Mouse (Mus musculus) common myeloid progenitor, adult 5-6 weeks (primary cell): ENCODE measurements around the gene Ccr7. TPM values are rescaled to one million over a fixed set of nuclear protein-coding genes. Genes with fewer than 3 reads are reported as not detected.

ENCODE experiments used
- ATAC-seq: replicated peaks from 2 replicates; pipeline ENCODE4 v1.8.0; 2016; ENCODE audit warnings: low read depth, mild to moderate bottlenecking, moderate TSS enrichment, inconsistent platforms; ENCODE audit not compliant: poor library complexity, severe bottlenecking
- total RNA-seq: library from RNA; stranded (forward); fragments of 200-1000, 187-1606 nt; gene quantifications from 2 replicates; pipeline ENCODE4 v1.2.3, GENCODE M21; 2017

Ccr7 gene
- total RNA-seq, result not detected in 2 replicates

DNA sequence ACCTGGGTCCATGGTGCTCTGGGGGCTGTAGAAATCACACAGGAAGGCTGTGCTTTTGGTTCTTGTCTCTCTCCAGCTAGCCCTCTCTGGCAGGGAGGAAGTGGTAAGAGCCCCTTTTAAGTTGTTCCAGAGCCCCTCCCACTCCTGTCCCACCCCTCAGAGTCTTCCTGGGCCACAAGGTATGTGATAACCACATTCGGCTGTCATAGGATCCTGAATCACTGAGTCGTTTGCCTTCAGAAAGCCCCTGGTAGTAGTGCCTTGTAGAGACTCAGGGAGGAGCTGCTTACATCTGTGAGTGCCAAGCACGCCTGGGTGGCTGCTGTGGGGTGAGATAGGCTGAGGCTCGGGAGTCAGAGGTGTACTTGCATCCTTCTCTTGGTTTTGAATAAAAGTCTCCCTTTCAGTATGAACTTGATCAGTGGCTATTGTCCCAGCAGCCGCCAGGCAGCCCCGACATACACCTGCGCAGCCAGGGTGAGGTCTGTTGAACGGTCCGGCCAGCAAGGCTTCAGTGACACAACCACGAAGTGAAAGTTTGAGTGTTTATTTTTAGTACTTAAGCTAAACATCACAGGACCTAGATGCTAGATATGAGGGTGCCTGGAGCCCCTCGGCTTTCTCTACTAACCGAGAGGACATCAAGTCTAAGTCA, at the start of gene Ccr7:
Ccr7 (minus strand) TSS at position 91 of the 655 bp plus-strand sequence.
- ATAC-seq, result peak; percentile 22

DNA sequence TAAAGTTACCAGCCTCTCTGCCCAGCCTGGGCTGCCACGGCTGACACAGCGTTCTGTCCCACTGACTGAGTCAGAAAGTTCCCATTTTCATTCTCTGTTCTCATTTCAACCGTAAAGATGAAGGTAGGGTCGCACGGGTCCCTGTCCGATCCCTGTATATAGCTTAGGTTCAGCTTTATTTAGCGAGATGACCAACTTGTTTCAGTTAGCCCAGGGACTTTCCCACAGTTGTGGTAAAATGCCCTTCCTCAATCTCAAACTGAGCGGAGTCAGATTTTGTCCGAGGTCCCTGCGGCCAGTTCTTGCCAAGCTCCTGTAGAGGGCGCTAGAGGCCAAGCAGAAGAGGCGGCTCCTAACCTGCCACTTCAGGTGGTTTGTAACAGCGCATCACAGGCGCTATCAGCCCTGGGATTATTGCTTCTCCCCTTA, 34.3 kb upstream of the Ccr7 start:
- peak; percentile 92 for ATAC-seq

- no peak for ATAC-seq
Measured at GRCm38 (mm10) chr11:99187348-99187747, 32.5 kb upstream of the Ccr7 start.

DNA sequence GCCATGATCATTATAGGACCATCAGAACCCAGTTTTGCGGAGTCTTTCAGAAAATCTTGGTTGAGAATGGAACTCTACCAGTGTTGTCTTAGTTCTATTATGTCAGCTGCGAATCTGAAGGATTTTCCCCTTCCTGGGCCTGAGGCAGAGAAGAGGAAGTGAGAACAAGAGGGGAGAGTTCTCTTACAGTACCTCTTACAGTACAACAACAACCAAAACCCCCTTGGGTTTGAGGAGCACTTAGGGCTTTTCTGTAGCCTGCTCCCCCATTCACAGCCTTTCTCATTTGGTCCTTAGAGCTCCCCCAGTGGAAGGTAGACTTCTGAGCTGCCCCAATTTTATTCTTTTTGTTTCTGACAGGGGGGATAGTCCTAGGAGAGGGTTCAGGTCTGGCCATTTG, 32.0 kb upstream of the Ccr7 start:
- no peak for ATAC-seq

DNA sequence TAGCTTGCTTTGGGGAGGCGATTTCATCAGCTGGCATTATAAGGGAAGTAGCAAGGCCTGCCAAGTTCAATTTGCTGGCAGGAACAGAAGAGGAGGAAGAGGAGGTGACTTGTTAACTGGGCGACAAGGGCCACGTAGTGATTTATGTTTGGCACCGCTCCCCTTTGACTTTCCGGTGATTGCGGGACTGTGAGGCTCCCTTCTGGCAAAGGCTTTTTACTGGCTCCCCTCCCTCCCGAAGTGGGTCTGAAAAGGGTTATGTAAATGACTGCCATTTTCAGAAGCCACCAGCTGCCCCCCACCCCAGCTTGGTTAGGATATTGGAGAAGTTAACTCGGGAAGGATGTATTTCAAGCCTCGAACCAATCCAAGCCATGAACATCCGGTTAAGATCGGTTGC, 27.7 kb upstream of the Ccr7 start:
- peak; percentile 80 for ATAC-seq

DNA sequence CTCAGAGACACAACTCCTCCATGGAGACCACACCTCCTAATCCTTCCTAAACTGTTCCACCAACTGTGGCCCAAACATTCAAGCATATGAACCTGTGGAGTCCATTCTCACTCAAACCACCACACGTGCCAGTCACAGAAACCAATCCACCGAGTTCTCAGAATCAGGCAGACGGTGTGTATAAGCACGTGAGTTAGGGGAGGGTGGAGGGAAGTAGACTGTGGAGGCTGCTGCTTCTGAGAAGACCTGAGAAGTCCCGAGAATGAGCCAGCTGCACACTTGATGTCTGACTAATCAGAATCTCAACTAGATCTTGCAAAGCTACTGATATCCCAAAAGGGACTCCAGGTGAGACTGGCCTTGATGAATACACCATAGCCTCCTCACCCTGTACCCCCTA, 25.2 kb upstream of the Ccr7 start:
- ATAC-seq, result no peak

- ATAC-seq, result no peak
Measured at GRCm38 (mm10) chr11:99177925-99178198, 23.0 kb upstream of the Ccr7 start.

GRCm38 (mm10) chr11:99177054-99177924, 22.4 kb upstream of the Ccr7 start:
- no peak for ATAC-seq

- no peak for ATAC-seq
Measured at GRCm38 (mm10) chr11:99172002-99172401, 17.1 kb upstream of the Ccr7 start.

- no peak for ATAC-seq
Measured at GRCm38 (mm10) chr11:99171442-99171841, 16.6 kb upstream of the Ccr7 start.

- ATAC-seq, result no peak
Measured at GRCm38 (mm10) chr11:99170547-99171267, 15.8 kb upstream of the Ccr7 start.

GRCm38 (mm10) chr11:99170005-99170404, 15.1 kb upstream of the Ccr7 start:
- ATAC-seq, result no peak

GRCm38 (mm10) chr11:99169438-99169837, 14.6 kb upstream of the Ccr7 start:
- no peak for ATAC-seq

DNA sequence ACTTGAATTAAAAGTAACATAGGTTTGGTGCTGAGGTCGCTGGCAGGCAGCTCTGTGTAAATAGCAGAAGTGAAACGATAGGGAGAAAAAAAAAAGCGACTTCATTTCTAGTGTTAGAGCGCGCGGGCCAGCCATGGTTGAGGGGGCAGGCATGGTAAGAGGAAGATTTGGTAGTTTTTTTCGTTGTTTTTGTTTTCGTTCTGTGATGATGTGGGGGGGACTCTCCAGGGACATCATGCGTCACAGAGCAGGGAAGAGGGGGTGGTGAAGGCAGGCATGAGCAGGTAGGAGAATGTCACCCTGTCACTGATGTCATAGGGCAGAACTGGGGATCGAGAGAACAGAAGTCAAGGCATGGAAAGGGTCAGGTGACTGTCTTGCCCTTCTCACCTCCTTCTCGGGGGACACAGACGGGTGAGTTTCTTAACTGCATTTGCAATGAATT, 13.2 kb upstream of the Ccr7 start:
- ATAC-seq, result peak; percentile 56

DNA sequence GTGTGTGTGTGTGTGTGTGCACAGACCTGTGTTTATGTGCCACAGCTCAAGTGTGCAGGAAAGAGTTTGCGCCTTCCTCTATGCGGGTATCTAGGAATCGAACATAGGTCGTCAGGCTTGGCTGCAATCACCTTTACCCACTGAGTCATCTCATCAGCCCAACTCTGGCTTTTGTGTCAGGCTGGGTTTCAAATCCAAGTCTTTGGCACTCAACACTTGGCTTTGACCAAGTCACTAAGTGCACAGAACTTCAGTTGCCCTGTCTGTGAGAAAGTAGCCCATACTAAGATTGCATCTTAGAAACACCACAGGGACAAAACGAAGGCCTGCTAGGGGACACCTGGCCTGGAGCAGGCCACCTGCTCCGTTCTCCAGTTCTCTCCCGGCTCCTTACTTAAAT, 12.7 kb upstream of the Ccr7 start:
- no peak for ATAC-seq

GRCm38 (mm10) chr11:99166241-99166640, 11.4 kb upstream of the Ccr7 start:
- ATAC-seq, result no peak

- no peak for ATAC-seq
Measured at GRCm38 (mm10) chr11:99165031-99165752, 10.3 kb upstream of the Ccr7 start.

DNA sequence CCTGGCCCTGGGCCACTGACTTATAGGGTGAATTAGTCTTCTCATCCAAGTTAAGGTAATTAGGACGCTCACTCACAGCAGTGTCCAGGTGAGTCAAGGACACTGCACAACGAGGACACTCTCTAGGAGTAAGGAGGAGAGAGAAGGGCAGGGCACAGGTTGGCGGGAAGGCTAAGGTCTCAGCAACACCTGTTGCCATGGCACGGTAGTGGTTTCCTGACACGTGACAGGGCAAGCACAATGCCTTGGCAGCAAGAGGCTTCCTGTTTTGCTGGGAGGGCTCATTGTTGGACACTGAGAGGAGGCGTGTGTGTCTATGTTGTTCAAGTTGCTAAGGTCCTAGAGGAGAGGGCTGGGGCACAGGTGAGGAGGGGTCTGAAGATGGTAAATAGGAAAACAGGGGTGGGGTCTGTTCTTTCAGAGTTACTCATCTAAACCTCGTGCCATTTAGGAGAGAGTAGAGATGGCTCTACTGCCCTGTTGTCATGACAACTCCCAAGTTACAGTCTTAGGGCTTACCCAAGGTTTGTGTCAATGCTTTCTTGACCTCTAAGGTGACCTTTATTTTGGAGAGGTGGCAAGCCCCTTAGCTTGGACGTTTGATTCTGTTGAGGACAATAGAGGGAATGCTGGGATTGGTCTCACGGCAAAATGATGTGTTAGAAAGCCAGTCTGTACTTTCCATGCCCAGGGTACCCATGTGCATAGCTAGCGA, 8.3 kb upstream of the Ccr7 start:
- ATAC-seq, result peak; percentile 59

DNA sequence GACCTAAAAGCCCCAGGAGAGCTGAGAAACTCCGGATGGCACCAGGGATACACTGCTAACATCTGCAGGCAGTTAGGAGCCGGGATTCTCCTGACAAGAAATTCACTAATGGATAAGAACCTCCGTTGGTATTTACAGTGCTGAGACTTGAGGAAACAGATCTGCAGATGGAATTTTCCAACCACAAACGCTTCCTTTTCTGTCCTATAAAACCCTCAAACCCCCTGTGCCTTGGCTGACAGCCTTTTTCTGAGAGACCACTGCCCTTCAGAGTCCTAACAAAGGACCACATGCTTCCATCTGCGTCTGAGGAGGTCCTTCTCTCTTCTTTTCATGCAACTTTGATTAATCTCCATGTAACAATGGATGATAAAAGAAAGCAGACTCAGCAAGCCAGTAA, 6.8 kb upstream of the Ccr7 start:
- ATAC-seq, result no peak

DNA sequence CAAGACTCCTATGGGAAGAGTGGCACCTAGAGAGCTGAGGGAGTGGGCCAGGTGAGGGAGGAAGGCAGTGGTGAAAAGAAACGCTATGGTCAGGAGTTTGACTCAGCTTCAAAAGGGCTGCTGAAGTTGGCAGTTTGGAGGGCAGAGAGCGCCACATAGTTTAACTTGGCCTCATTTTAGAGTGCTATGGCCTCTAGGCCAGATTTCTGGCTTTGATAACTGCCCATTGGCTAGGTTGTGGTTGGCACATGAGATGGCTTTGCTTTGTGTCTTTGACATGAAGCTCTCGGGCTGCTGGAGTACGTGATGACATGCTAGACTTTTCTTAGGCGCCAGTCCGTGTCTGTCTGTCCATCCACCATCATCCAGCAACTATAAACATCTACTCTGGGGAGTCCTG, 5.4 kb upstream of the Ccr7 start:
- ATAC-seq, result no peak
